8 mouse cellular contexts compared by ENCODE assay signal in genomic region chr17:28176775-28177539, GRCm38 (mm10). TPM values are rescaled to one million over a fixed set of nuclear protein-coding genes. Genes with fewer than 3 reads are reported as not detected.
A peak's percentile ranks its signal among the peaks of the same experiment; 100 is the strongest.
DNase-seq lines count a peak whose midpoint lies in the region; ATAC-seq and TF ChIP-seq lines count a peak whose summit lies in the region.

Gene Zfp523, plus strand, starts transcription at chr17:28177129.

- peaks cover 6% of the 10 kb centered on the region; the same call in 1 of the 2 replicates for H3K27me3 ChIP-seq in E14TG2a.4 (ENCODE audit: insufficient read depth, low read length)
- H3K27me3 ChIP-seq in forebrain, embryonic 14.5 days (replicated peaks; ENCODE audit: control insufficient read depth, insufficient read depth, low read length), result no peaks in the 10 kb centered on the region
- H3K27me3 ChIP-seq in neural tube, embryonic 15.5 days (replicated peaks), result no peaks in the 10 kb centered on the region

- no peak for TF ChIP-seq CTCF in E14TG2a.4 (conservative IDR thresholded peaks at IDR 0.05; ENCODE audit: low read length)

- no peaks in the 10 kb centered on the region for H3K36me3 ChIP-seq in E14TG2a.4 (ENCODE audit: insufficient read depth, low read length)
- H3K36me3 ChIP-seq in forebrain, embryonic 14.5 days (ENCODE audit: control insufficient read depth, insufficient read depth, low read length), result 0 out of 2 replicates have a peak, but pooled peaks cover 4% of the 10 kb centered on the region
- no peaks in the 10 kb centered on the region for H3K36me3 ChIP-seq in neural tube, embryonic 15.5 days

- H3K4me3 ChIP-seq in E14TG2a.4 (replicated peaks; ENCODE audit: low read length), result peak within 1 kb of the TSS; percentile 93
- H3K4me3 ChIP-seq in forebrain, embryonic 14.5 days (ENCODE audit: low read depth, low read length), result peak within 1 kb of the TSS; percentile 88
- H3K4me3 ChIP-seq in neural tube, embryonic 15.5 days (replicated peaks), result peak within 1 kb of the TSS; percentile 83

- intact Hi-C loops in heart, postnatal 14 days (cut with DNase I), result no loop called here

- under 1% methylated on average over 62 of the region's 82 CpGs for WGBS in forebrain, embryonic 14.5 days
- under 1% methylated on average over 69 of the region's 82 CpGs for WGBS in neural tube, embryonic 15.5 days

- H3K9me3 ChIP-seq in E14TG2a.4 (ENCODE audit: low read length), result no peaks in the 10 kb centered on the region
- no peaks in the 10 kb centered on the region for H3K9me3 ChIP-seq in forebrain, embryonic 14.5 days (replicated peaks; ENCODE audit: control insufficient read depth, low read length)
- no peaks in the 10 kb centered on the region for H3K9me3 ChIP-seq in neural tube, embryonic 15.5 days (replicated peaks)

- peak within 1 kb of the TSS; percentile 82 for H3K4me2 ChIP-seq in forebrain, embryonic 14.5 days (ENCODE audit: low read length)
- peak within 1 kb of the TSS; percentile 81 for H3K4me2 ChIP-seq in neural tube, embryonic 15.5 days

- peak; percentile 90 for ATAC-seq in forebrain, embryonic 14.5 days
- peak; percentile 91 for ATAC-seq in neural tube, embryonic 15.5 days (ENCODE audit: low FRiP score)

- H3K4me1 ChIP-seq in E14TG2a.4 (replicated peaks; ENCODE audit: low read depth, low read length), result peaks cover 77% of the 10 kb centered on the region
- peaks cover 11% of the 10 kb centered on the region for H3K4me1 ChIP-seq in forebrain, embryonic 14.5 days (ENCODE audit: control insufficient read depth, insufficient read depth, low read length)
- peaks cover 73% of the 10 kb centered on the region for H3K4me1 ChIP-seq in neural tube, embryonic 15.5 days

- peak within 1 kb of the TSS; percentile 92 for H3K27ac ChIP-seq in forebrain, embryonic 14.5 days (ENCODE audit: low read depth, low read length)
- H3K27ac ChIP-seq in neural tube, embryonic 15.5 days (replicated peaks), result peak within 1 kb of the TSS; percentile 86

- peak; percentile 65 for DNase-seq in c-Kit-positive CD71-positive TER-119-positive erythroid progenitor cells, embryonic 14.5 days (ENCODE audit: low spot score)
- peak; percentile 95 for DNase-seq in forebrain, embryonic 14.5 days (ENCODE audit: low spot score)
- DNase-seq in heart, postnatal 14 days, result peak; percentile 92 to 94
- DNase-seq in layer of hippocampus, adult 11-12 months (ENCODE audit: low spot score), result peak; percentile 91
- DNase-seq in lung, adult 18-20 months, result peak; percentile 87 to 90
- peak; percentile 92 for DNase-seq in testis, postnatal 14 days (ENCODE audit: low spot score)

- peak within 1 kb of the TSS; percentile 90 for H3K9ac ChIP-seq in forebrain, embryonic 14.5 days (ENCODE audit: low read length)
- H3K9ac ChIP-seq in neural tube, embryonic 15.5 days (replicated peaks), result peak within 1 kb of the TSS; percentile 96

RNA-seq across cellular contexts. Expression of gene Zfp523, which starts in this region (rescaled TPM):
- polyA plus RNA-seq in forebrain, embryonic 14.5 days (2014; fragmentation: Nextera tagmentation; extraction: Ambion mirVana), result 31.0 and 33.9 TPM in 2 replicates
- total RNA-seq in heart, postnatal 14 days (2021), result 10 to 100 TPM; 16.6 to 17.0 TPM
- polyA plus RNA-seq in neural tube, embryonic 15.5 days (2015; fragmentation: Nextera tagmentation; extraction: Ambion mirVana), result 41.5 and 43.8 TPM in 2 replicates

Comparison
In these comparisons a context has a peak if more than half of its experiments do, and no peak if none do; other contexts are left out.
1. Peak in every context shown above with its lines: DNase-seq, ATAC-seq, H3K4me3 ChIP-seq and H3K27ac ChIP-seq.